Mouse (Mus musculus) gastrocnemius, postnatal 10 days (tissue): Measurements from ENCODE around the gene Adgrg3. TPM values are rescaled to one million over a fixed set of nuclear protein-coding genes. Genes with fewer than 3 reads are reported as not detected.
A peak's percentile ranks its signal among the peaks of the same experiment; 100 is the strongest.

Experiments
- DNase-seq: peaks from one replicate; pipeline ENCODE4 v3.0.0; 2021; ENCODE audit warnings: mixed read lengths
- total RNA-seq, 2 experiments: library from RNA; stranded (reverse); gene quantifications; 2 replicates each; pipeline ENCODE4 v1.2.3; 2021

Adgrg3 gene
- total RNA-seq, 2 experiments from 2014 or later = 0.80 to 1.2 TPM

- no peak for DNase-seq
Measured at GRCm38 (mm10) chr8:94992996-94993724, 24.3 kb upstream of the Adgrg3 start.

DNA sequence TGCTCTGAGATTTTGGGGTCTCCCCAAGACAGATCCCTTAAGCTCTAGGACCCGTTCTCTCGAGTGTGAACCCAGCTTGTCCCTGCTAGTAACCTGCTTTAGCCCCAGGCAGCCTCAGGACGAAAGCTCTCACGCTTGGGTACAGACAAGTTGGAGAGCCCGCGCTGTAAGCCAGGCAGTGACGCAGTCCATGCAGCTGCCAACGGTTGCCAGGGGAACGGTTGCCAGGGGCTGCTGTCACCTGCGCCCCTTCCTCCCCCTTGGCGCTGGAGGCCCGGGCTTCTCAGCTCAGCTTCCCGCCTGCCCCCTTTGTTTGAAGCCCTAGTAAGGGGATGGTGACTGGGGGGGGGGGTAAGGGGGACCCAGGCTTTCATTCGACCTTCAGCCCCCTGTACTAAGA is 23.5 kb upstream of the Adgrg3 start:
- DNase-seq = peak; percentile 34

GRCm38 (mm10) chr8:94994510-94994909 is 23.0 kb upstream of the Adgrg3 start:
- no peak for DNase-seq

DNA sequence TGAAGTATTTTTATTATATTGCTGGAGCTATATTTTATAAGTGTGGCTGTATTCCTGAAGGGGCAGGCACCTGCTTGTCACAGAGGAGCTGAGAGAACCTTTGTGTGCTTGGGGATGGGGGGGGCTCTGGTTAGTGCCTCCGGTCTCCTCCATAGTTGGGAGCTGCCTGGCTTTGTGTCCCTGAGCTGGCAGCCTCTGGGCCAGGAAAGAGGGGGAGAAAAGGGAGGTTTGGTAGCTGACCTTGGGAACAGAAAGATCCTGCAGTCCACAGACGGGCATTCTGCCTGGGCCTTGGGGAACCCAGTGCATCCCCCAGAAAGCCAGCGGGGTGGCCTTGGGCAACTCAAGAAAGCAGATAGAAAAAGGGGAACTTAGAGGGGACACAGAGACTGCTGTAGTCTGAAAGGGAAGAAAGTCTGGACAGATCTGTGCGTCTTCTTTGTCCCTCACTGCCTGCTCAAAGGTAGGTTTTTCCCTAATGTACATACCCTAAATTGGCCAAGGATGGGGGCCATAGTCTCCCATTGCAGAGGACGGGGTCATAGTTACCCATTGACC is 22.1 kb upstream of the Adgrg3 start:
- DNase-seq = no peak

GRCm38 (mm10) chr8:94996037-94996436 is 21.5 kb upstream of the Adgrg3 start:
- no peak for DNase-seq

DNA sequence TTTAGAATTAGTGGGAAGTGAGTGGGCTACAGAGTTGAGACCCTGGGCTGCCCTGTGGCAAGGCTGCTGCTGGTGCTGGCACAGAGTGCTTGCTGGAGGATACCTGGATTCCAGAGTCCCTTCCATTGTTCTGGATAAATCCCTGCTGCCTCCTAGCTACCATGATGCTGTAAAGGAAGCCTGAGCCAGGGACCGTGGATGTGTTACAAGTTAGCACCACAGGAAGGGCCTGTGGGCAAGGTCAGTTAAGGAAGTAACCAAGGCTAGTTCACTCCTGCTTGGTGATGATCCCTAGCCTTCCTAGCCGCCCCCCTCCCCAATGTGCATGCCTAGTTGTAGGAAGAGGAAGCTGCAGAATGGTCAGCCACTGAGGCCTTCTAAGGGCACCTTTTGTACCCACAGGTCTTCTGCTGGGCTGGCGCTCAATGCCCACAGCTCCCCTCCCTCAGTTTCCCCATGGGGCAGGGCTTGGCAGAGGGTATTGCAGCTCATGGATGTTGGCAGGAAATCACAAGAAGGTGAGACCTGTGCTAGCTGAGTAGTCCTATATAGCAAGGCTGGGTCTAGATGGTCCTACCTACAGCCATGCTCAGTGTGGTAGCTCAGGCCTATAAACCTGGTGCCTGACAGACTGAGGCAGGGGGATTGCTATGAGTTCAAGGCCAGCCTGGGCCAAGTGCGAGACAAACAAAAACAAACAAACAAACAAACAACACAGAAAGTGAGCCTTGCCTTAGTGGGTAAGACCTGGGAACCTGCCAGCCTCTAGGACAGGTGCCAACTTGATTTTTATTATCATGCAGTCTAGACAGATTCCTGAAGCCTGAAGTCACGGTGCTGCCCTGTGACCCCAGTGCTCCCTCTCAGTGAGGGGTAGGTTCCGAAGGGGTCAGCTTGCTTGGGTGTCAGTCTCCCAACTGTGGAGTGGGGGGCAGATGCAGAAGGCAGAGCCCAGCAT is 20.3 kb upstream of the Adgrg3 start:
- DNase-seq = no peak

DNA sequence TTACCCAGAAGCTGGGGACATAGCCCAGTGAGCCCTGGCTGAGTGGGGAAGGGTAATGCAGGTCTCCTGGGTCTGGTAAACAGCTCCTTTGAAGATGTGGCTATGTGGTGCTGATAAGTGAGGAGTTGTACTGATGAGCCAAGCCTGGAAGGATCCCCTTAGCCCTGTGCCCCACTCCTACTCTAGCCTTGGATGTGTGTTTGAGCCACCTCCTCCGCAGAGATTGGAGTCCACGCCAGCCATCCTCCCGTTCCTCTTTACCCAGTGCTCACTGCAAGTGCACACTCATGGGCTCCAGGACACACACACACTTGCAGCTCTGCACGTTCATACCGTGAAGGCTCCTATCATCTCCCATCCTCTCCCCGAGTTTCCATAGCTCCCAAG is 19.6 kb upstream of the Adgrg3 start:
- no peak for DNase-seq

GRCm38 (mm10) chr8:94998431-94998830 is 19.1 kb upstream of the Adgrg3 start:
- no peak for DNase-seq

- no peak for DNase-seq
Measured at GRCm38 (mm10) chr8:94999004-94999403, 18.5 kb upstream of the Adgrg3 start.

DNA sequence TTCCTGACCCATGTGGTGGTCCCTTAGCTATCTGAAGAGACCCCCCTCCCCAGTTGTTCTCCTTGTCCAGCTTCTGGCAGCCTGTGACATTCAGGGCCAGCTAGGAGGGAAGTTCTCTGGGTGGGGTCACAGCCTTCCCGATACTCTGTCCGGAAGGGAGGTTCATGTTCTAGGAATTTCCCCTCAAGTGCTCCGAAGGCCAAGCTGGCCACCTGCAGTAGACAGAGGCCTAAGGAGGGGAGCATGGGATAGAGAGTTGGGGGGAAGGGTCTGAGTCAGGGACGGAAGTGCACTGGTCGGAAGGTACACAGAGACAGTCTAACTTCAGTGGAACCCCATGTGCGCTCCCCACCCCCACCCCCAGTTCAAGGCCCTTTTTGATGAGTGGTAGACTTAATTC is 17.5 kb upstream of the Adgrg3 start:
- DNase-seq = no peak

- peak; percentile 33 for DNase-seq
Measured at GRCm38 (mm10) chr8:95000684-95001083, 16.8 kb upstream of the Adgrg3 start.

DNA sequence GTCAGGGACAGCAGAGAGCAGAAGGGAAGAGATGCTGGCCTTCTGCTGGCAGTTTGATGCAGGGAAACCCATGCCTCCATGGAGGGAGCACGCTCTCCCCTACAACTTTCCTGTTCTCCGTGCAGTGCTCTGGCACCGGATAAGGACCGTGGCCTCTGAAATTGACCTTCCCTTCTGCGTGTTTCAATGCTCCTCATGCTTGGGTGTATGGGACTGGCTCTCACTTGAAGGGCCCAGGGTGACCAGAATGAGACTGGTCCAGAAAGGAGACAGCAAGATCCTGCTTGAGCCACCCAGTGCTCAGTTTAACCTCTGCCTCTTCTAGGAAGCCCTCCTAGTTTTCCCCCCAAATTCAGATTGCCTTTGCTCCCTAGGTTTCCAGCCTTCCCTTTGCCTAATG is 16.3 kb upstream of the Adgrg3 start:
- DNase-seq = no peak

- DNase-seq = peak; percentile 67
Measured at GRCm38 (mm10) chr8:95001655-95002054, 15.8 kb upstream of the Adgrg3 start.

DNA sequence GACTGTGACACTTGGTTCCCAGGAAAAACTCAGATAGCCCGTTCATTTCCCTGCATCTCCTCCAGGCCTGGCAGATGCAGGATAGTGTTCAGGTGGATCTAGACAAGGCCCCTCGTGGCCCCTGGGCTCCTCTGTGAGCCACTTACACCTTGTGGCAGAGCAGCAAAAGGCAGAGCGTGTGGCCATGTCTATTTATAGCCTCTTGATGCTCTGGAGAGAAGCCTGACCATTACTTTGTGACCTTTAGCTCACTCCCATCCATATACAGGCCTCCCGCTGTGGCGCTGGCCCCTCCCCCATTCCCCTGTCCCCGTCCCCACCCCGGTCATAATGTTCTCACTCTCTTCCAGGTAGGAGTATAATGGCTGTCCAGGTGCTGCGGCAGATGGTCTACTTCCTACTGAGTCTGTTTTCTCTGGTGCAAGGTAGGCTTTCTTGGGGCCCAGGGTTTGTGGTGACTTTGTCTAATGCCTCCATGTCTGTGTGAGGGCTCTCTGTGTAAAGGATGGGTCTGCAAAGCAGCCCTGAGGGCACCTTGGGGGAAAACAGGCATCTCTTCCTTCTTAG is 15.3 kb upstream of the Adgrg3 start:
- DNase-seq = no peak

GRCm38 (mm10) chr8:95012442-95012919 is 5.0 kb upstream of the Adgrg3 start:
- DNase-seq = no peak

DNA sequence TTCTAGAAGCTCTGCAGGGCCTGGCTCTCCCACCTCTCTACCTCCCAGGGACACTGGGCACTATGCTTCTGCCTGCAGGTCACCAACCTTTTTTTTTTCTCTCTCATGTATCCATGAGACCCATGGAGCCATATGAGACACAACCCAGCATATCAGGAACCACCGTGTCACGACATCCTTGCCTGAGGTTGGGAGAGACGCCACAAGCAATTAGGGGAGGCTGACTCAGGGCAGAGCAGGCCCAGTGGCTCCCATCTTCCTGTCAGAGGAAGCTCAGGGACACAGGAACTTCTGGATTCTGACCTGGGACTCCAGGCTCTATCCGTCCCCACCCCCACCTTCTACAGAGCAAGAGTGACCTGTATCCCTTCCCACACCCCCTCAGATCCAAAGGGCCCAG is 1.6 kb upstream of the Adgrg3 start:
- no peak for DNase-seq

DNA sequence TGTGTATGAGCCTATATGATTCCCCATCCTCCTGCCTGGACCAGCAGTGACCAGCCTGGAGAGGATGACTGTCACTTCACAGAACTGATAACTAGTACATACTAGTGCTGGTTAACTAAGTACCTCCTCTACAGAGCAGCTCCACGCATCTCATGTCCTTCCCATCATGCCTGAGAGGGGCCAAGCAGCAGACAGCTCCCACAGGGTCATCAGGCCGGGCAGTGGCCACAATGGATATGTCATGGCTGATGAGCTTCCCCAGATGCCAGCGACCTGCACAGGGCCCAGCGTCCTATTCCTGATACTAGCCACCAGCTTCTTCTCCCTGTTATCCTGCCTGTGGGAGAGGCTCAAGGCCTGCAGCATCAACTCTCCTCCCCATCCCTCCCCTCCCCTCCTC is 808 bp upstream of the Adgrg3 start:
- DNase-seq = no peak

- no peak for DNase-seq
Measured at GRCm38 (mm10) chr8:95017969-95018635, 610 bp downstream of the Adgrg3 start.

GRCm38 (mm10) chr8:95020293-95020777 is 2.8 kb downstream of the Adgrg3 start:
- DNase-seq = no peak

GRCm38 (mm10) chr8:95020821-95021220 is 3.3 kb downstream of the Adgrg3 start:
- DNase-seq = no peak

DNA sequence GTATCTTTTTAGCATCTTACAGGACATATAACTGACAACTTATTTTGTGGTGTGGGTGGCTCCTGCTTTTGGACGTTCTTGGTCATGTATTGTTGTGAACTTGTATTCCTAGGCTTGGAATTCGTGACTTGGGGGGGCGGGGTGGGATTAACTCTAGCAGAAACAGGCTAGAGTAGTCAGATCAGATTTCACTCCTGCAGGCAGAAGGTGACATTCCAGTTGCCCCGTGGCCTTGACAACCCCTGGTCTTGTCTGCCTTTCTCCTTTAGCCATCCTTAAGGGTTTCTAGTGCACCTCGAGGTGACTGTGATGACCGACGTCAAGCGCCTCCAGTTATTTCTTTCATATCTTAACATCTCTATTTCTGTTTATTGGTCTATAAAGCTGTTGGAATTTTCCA is 5.7 kb downstream of the Adgrg3 start:
- DNase-seq = no peak

- no peak for DNase-seq
Measured at GRCm38 (mm10) chr8:95024387-95024786, 6.9 kb downstream of the Adgrg3 start.
